Mouse (Mus musculus) liver, embryonic 13.5 days (tissue): Measurements from ENCODE around the gene Sp140. TPM values are rescaled to one million over a fixed set of nuclear protein-coding genes. Genes with fewer than 3 reads are reported as not detected.
"Not testable (repeated sequence)": the region's sequence is repeated elsewhere in the genome, so short reads cannot be mapped to it uniquely, and the experiment has no call there.

Experiments used
- ATAC-seq: fragments of 200-750 bp; cut with Nextera tagmentation; 2 replicates; pipeline ENCODE4 v1.8.0; 2017; ENCODE audit warnings: low read depth, mild to moderate bottlenecking, moderate number of reproducible peaks, moderate library complexity
- DNase-seq: peaks from one replicate; pipeline ENCODE4 v3.0.0; 2022
- H3K27ac ChIP-seq: fragments of 300-500 bp; sonication (generic); 2 replicates; pipeline ENCODE4 v1.5.1; 2015; ENCODE audit warnings: moderate library complexity, mild to moderate bottlenecking, inconsistent platforms
- H3K27me3 ChIP-seq: fragments of 300-500 bp; sonication (generic); 2 replicates; pipeline ENCODE4 v1.6.1; 2015; ENCODE audit warnings: mild to moderate bottlenecking, inconsistent platforms
- H3K36me3 ChIP-seq: fragments of 300-500 bp; sonication (generic); 2 replicates; pipeline ENCODE4 v1.6.1; 2015; ENCODE audit warnings: mild to moderate bottlenecking, inconsistent platforms
- H3K4me1 ChIP-seq: fragments of 300-500 bp; sonication (generic); replicated peaks from 2 replicates; pipeline ENCODE4 v1.6.1; 2015; ENCODE audit warnings: inconsistent platforms
- H3K4me2 ChIP-seq: fragments of 300-500 bp; sonication (generic); 2 replicates; pipeline ENCODE4 v1.6.1; 2015; ENCODE audit warnings: inconsistent platforms, mild to moderate bottlenecking, moderate library complexity
- H3K4me3 ChIP-seq: fragments of 300-500 bp; sonication (generic); replicated peaks from 2 replicates; pipeline ENCODE4 v1.5.1; 2015; ENCODE audit warnings: mild to moderate bottlenecking, inconsistent platforms
- H3K9ac ChIP-seq: fragments of 300-500 bp; sonication (generic); 2 replicates; pipeline ENCODE4 v1.6.1; 2015; ENCODE audit warnings: mild to moderate bottlenecking, inconsistent platforms
- H3K9me3 ChIP-seq: fragments of 300-500 bp; sonication (generic); replicated peaks from 2 replicates; pipeline ENCODE4 v1.6.1; 2016; ENCODE audit warnings: inconsistent platforms
- WGBS: fragments of 180-500 bp; shearing (Covaris S2); methylation state at CpG from one replicate; pipeline ENCODE4 v1.1.7; 2015; ENCODE audit not compliant: insufficient replicate concordance; 5-methylcytosine and 5-hydroxymethylcytosine counted together
- polyA plus RNA-seq: library from polyadenylated mRNA; unstranded; fragments of >200 nt; fragmentation: Nextera tagmentation; extraction: Ambion mirVana; gene quantifications from 2 replicates; pipeline ENCODE4 v1.2.1, GENCODE M21; 2015

Gene Sp140
- polyA plus RNA-seq, 1 experiment from 2014 or later, result 2.5 TPM

DNA sequence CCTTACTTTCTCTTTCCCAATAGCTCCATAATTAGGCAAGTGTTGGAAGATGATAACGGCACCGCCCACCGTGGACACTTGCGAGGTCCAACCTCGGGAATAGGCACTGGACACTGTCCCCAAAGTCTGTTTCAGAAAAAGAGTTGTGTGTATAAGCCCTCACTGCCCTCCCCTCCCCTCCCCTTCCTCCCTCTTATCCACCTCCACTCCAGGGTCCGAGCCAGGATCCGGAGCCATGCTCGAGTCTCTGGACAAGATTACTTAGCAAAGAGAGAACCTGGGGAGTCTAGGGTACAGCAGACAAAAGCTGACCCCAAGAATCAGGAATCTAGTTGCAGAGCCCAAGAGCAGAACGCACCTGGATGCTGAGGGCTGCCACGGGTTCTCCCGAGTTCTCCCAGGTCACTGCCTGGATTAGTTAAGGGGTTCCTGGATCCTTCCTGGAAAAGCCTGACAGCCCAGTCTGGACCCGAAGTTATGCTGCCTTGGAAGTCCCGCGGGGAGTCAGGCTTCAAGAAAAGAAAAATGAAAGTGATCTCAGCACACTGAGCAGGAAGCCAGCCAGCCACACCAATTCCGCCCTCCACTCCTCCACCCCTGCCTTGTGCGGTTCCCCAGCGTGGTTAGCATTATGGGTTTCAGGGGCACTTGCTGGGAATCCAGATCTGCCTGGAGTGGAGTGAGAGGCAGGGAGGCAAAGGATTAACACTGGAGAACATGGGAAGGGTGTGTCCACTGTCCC, 1.7 kb upstream of the Sp140 start, which contains the start of gene Sp110:
Gene Sp110, minus strand, starts transcription at position 547 of the 742 bp plus-strand sequence.
- H3K9ac ChIP-seq, DNase-seq, ATAC-seq, H3K4me3 ChIP-seq, H3K4me1 ChIP-seq, H3K27ac ChIP-seq, H3K36me3 ChIP-seq, H3K27me3 ChIP-seq, H3K9me3 ChIP-seq: not testable (repeated sequence)
- peak within 1 kb of the TSS; percentile 33; the same call in 1 of the 2 replicates for H3K4me2 ChIP-seq
- WGBS, result 44% methylated on average over 17 of the region's 17 CpGs

DNA sequence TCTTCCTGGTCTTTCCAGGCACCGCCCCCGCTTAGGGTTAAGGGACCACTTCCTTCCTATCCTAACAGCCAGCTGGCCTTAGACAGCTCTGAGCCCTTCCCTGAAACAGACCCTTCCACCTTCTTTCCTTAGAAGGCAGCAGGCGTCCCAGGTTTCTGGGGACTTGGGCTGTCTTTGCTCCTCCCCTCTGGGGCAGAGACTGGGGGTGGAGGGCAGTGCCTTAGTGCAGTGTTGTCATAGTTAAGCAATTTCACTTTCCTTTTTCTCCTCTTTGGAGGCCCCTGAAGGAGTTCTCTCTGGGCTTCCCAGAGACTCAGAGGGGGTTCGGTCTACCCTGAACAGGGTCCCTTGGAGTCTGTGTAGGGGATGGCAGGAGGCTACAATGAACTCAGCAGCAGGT, 616 bp downstream of the Sp140 start:
- H3K4me1 ChIP-seq, H3K9me3 ChIP-seq, H3K36me3 ChIP-seq, H3K27me3 ChIP-seq, ATAC-seq, H3K27ac ChIP-seq: not testable (repeated sequence)
- Histone ChIP-seq H3K4me3 (peak overlapping the region; percentile 22; the same call in 1 of the 2 replicates), H3K9ac (0 out of 2 replicates have a peak overlapping the region, but pooled peaks have one; percentile 18), H3K4me2 (peak overlapping the region; percentile 39)
- peak; percentile 30 for DNase-seq
- WGBS, result 38% methylated on average over 4 of the region's 4 CpGs

DNA sequence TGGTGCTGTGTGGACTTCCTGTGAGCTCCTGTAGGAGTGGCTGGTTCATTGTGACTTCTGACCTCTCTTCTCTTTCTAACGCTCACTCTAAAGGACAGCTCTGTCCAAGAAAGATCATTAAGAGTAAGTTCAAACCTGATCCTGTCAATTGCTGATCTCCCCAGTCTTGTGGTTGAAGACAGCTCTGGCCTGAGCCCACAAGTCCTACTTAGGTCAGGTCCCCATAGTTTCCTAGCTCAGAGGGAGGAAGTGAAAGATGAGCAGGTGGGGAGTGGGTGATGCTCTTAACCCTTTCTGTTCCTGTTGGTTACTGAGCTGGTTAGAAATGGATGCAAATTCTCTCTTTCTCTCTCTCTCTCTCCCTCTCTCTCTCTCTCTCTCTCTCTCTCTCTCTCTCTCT, 4.2 kb downstream of the Sp140 start:
- not testable (repeated sequence) for H3K4me2 ChIP-seq, H3K4me3 ChIP-seq, H3K36me3 ChIP-seq, DNase-seq, H3K9ac ChIP-seq, H3K27ac ChIP-seq, H3K27me3 ChIP-seq, H3K4me1 ChIP-seq, ATAC-seq, H3K9me3 ChIP-seq
- WGBS, result no CpG with 5 or more reads among the region's 1 CpGs

DNA sequence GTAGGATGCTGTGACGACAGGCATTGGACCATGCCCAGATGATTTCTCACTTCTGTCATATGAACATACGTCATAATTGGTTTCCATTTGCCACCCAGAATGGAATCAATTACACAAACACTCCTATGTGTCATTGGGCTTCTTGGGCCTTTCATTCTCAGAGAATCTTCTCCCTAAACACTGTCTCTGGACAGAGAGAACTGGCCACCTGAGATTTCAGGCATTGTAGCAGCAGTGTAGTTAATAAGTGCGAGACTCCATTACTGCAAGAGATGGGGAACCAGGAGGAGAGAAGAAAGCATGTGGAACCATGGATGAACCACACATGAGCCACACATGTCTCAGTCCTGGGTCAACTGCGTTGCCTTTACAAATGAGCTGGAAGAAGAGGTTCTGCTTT, 8.2 kb downstream of the Sp140 start:
- H3K4me3 ChIP-seq, H3K9ac ChIP-seq, ATAC-seq, H3K9me3 ChIP-seq, DNase-seq, H3K4me1 ChIP-seq, H3K4me2 ChIP-seq, H3K27ac ChIP-seq, H3K27me3 ChIP-seq, H3K36me3 ChIP-seq: not testable (repeated sequence)
- WGBS, result 64% methylated on average over 3 of the region's 4 CpGs

DNA sequence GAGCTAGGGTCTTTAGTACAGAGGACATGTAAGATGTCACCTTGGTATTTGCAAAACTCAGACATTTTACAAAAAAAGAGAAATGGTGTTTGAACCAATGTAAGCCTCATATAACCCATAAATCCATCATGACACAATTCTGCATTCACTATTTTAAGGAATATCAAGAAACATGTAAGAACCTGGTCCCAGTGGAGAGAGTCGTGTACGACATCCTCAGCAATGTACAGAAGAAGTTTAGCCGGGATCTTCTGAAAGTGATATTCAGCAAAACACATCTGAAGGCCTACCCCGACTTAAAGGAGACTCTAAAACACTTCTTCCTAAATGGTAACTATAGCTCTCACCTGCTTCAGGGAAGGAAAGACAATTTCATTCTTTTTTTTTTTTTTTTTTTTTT, 10.4 kb downstream of the Sp140 start:
- H3K9ac ChIP-seq, H3K4me2 ChIP-seq, H3K27ac ChIP-seq, H3K4me3 ChIP-seq, H3K4me1 ChIP-seq, H3K27me3 ChIP-seq, H3K9me3 ChIP-seq, DNase-seq, H3K36me3 ChIP-seq, ATAC-seq: not testable (repeated sequence)
- no CpG with 5 or more reads among the region's 4 CpGs for WGBS

DNA sequence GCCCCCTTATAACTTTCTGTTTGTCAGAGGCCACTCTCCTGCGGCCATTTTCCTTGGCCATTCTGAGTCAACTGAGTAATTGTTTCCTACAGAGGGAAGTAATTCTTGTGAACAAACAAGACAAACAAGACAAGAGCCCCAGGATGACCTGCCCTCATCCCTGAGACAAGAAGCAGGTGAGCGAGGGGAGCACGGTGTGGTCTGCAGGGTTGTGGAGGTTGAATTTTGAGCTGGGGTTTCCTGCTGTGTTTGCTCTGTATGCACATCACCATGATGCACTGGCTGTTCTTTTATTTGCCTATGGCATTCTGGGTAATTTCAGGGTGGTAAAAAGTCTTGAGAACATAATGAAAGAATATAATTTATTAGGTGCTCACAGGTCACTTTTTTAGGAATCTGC, 14.9 kb downstream of the Sp140 start:
- not testable (repeated sequence) for H3K36me3 ChIP-seq, H3K9me3 ChIP-seq, H3K4me2 ChIP-seq, ATAC-seq, H3K27ac ChIP-seq, H3K4me3 ChIP-seq, DNase-seq, H3K4me1 ChIP-seq, H3K9ac ChIP-seq, H3K27me3 ChIP-seq
- WGBS, result 84% methylated on average over 3 of the region's 3 CpGs

DNA sequence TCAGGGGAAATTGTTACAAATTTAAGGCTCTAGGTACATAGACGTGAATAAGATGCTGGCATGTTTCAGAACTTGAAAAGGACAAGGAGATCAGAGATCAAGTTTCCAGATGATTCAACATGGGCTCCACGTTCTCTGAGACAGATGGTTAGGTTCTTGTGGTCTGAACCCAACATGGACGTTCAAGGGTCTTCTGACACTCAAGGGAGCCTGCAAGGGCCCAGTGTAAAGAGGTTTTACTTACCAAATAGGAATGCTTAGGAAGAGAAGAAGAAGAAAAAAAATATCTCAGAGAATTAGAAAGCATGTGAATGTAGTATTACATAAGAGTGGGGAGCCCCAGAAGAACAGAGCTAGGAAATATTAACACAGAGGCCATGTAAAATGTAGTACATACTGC, 15.6 kb downstream of the Sp140 start:
- 38% methylated on average over 3 of the region's 3 CpGs for WGBS
- H3K27ac ChIP-seq, H3K4me2 ChIP-seq, H3K4me3 ChIP-seq, H3K9ac ChIP-seq, H3K4me1 ChIP-seq, H3K36me3 ChIP-seq, H3K27me3 ChIP-seq, H3K9me3 ChIP-seq, DNase-seq, ATAC-seq: not testable (repeated sequence)

DNA sequence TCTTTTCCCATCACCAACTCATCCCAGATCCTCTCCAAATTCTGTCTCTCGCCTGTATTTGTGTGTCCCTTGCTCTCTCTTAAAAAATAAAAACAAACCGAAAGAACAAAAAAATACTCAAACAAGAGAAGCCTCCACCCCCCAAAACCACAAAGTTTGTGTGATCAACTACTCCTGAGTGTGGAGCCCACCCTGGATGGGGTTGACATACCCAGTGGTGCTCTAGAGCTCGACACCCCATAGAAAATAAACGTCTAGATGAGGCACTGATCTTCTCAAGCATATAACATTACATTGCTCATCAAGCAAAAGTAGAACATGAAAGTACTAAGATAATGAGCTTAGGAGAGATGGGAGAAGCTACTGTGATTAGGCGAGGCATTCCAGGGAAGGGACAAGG, 17.0 kb downstream of the Sp140 start:
- not testable (repeated sequence) for DNase-seq, H3K4me2 ChIP-seq, H3K9me3 ChIP-seq, ATAC-seq, H3K9ac ChIP-seq, H3K27ac ChIP-seq, H3K4me3 ChIP-seq, H3K4me1 ChIP-seq, H3K36me3 ChIP-seq, H3K27me3 ChIP-seq
- 40% methylated on average over 4 of the region's 5 CpGs for WGBS

DNA sequence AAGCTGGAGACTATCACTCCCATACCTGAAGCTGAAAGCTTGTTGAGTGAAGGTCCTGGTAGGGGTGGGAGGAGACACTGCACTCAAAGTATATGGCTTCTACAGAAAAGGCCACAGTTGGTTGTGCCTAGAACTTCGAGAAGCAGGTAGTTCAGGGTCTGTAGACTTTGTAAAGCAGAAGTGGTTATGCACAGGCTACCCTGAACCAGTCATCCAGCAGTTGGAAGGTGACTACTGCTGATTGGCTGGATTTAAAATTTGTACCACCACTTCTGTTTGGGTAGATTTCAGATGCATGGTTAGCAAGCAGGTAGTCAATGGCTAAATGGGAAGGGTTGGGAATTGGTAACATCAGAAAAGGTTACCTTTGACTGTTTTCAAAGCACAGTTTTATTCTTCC, 18.5 kb downstream of the Sp140 start:
- not testable (repeated sequence) for H3K4me1 ChIP-seq, H3K9ac ChIP-seq, H3K27ac ChIP-seq, DNase-seq, ATAC-seq, H3K9me3 ChIP-seq, H3K36me3 ChIP-seq, H3K27me3 ChIP-seq, H3K4me2 ChIP-seq, H3K4me3 ChIP-seq
- WGBS, result 38% methylated on average over 1 of the region's 1 CpGs

DNA sequence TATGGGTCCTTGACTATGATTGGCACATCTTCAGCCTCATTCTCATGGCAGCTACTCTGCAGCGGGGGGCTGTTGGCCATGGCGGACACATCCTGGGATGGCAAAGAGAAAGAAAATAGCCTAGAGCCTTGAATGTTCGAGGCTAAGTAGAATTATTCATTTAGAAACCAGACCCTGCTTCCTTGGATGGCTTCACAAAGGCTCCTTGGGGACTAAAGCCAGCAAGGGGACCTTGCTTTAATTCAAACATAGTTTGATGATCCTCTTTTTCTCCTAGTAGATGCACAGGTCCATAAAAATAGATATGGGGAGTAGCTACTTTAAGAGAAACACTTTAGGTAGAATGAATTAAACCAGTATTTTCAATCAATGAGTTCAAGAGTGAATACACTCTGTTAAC, 36.8 kb downstream of the Sp140 start:
- not testable (repeated sequence) for H3K4me1 ChIP-seq, ATAC-seq, H3K9ac ChIP-seq, H3K36me3 ChIP-seq, H3K4me2 ChIP-seq, H3K27me3 ChIP-seq, DNase-seq, H3K4me3 ChIP-seq, H3K9me3 ChIP-seq, H3K27ac ChIP-seq
- WGBS, result 39% methylated on average over 3 of the region's 3 CpGs

DNA sequence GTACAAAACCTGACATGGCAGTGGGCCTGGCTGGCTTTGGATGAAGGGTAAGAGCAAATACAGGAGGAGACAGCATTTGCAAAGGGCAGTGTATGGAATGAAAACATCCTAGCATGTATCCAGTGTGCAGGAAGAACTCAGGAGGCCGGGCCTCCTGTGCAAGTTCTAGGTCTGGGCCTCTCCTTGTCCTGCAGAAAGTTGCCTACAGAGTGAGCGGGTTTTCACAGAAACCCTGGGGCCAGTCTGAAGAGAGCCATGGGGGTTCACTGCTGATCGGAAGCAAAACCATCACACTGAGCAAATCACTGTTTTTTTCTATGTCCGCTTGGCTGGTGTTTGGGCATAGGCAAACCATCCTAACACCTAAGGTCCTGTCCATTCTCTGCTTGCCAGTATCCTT, 38.0 kb downstream of the Sp140 start:
- H3K27me3 ChIP-seq, H3K27ac ChIP-seq, H3K4me3 ChIP-seq, H3K4me1 ChIP-seq, H3K9ac ChIP-seq, H3K4me2 ChIP-seq, H3K9me3 ChIP-seq, ATAC-seq, H3K36me3 ChIP-seq, DNase-seq: not testable (repeated sequence)
- 60% methylated on average over 4 of the region's 4 CpGs for WGBS

DNA sequence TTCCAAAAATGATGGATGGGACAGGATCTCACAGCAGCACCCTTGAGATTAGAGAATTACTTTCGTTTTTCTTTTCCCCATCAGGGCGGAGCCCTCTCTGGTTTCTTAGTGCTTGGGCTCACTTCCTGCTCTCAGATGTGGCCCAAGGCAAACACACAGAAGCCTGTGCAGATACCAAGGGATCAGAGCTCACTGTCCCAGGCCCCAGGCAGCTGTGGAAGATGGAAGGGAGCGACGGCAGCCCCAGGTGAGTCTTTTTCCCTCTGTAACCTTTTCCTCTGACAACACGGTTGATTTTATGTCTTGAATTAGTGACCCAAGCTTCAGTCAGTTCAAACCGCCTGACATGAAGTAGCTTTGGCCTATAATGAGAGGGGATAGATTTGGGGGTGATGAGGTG, 49.7 kb downstream of the Sp140 start, which contains the start of gene Sp100:
Gene Sp100, plus strand, starts transcription at position 108 of the 400 bp plus-strand sequence.
- ATAC-seq, H3K9ac ChIP-seq, H3K27me3 ChIP-seq, H3K9me3 ChIP-seq, H3K4me1 ChIP-seq, H3K4me2 ChIP-seq, DNase-seq, H3K36me3 ChIP-seq, H3K27ac ChIP-seq, H3K4me3 ChIP-seq: not testable (repeated sequence)
- 36% methylated on average over 6 of the region's 6 CpGs for WGBS
